Mouse (Mus musculus): ENCODE measurements around the gene Cebpe.
A peak's percentile ranks its signal among the peaks of the same experiment; 100 is the strongest.

The Cebpe gene

DNA sequence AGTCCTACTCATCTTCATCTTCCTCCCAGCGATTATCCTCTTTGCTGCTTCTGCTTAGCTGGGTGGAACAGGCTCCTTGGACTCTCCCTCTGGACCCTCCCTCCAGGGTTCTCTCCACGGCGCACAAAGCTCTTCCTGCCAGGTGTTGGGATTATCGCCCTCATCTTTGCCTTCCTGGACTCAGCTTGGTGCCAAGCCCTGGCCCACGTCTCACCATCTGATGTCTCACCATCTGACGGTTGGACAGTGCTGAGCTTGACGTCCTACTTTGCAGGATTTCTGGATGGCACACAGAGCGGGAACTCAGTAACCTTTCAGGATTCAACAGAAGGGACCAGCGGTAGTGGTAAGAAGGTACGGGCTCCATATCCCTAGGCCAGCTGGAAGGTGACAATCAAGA, 9.7 kb upstream of the Cebpe start:
- DNase-seq (ENCODE audit: low spot score): no peak

- DNase-seq (ENCODE audit: low spot score): no peak
Observed at GRCm38 (mm10) chr14:54720654-54721350, 8.8 kb upstream of the Cebpe start.

DNA sequence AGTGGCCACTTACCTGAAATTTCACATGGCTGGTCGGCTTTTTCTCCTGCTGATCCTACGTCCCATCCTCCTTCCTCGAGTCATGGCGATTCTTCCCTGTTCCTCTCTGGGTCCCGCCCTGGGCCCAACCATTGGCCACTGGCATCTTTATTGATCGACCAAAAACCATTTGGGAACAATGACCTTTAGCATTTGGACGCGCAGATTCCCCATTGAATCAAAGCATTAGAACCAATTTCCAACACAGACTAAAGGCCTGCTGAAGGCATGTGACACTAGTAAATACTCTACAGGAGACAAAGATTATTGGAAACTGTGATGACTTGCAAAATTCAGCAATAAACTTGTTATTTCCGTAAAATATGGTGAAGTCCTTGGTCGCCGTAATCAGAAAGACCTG, 8.1 kb upstream of the Cebpe start:
- DNase-seq (ENCODE audit: low spot score): no peak

DNA sequence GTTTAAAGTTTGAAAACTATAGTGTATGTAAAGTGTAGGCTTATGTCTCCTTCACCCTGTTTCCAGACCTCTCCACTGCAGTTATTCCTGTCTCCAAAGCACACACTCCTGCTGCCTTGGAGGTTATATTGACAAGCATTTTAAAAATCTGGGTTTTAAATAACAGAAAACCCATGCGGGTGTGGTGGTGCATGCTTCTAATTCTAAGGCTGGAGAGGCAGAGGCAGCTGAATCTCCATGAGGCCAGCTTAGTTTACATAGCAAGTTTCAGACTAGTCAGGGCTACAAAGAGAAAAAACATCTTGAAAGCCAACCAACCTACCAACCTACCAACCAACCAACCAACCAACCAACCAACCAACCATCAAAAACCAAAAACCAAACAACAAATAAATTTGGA, 3.4 kb upstream of the Cebpe start:
- no peak for DNase-seq (ENCODE audit: low spot score)

- no peak for DNase-seq (ENCODE audit: low spot score)
Observed at GRCm38 (mm10) chr14:54714617-54715081, 2.7 kb upstream of the Cebpe start.

DNA sequence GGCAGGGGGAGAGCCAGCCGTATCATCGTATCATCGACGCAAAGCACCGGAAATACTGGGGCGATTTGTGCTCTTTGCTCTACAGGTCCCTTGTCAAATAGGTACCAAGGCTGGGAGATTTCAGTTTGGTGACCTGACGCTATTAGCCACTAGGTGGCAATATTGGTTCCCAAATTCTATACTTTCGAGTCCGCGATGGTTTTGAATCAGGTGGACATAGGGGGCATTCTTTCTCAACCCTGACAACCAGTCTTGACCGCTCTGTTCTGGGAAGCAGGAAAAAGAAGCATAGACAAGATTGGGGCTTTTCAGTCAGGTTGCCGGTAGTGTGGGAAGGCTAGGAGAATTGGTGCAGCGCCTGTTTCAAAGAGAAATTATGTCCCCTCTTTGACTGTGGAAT, 2.1 kb upstream of the Cebpe start:
- peak; percentile 87 for DNase-seq (ENCODE audit: low spot score)

DNA sequence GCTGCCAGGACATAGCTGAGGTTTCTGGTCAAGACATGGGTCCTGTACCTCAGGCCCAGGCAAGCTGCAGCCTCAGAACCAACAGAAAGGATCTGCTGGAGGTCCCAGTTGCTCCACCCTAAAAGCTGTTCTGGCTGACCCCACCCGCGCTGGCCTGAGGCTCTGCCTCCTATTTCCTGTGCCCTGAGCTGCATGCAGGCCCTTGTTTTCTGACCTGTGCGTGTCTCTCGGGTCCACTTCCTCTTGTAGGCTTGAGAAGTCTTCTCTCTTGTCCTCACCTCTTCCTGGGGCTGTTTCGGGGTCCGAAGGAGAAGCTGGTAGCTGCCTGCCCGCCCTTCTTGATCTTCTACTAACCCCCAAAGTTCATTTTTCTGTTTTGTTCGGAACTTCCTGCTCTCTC, 887 bp upstream of the Cebpe start:
- no peak for DNase-seq (ENCODE audit: low spot score)

DNA sequence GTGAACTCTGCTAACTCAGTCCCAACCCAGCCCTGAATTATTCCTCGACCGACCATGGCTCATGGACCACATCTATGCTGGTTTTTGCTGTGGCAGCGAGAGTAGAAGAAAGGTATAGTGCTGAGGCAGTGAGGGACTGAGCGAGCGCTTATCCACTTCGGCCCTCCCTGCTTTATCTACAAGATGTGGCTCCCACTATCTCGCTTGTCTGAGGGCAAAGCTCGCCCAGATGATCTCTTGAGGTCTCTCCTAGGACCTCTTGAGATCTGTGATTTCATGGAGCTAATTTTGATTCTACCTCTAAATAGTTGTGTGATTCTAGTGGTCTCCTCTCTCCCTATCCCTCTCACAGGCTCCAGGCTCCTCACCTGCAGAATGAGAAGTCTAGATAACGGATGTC, 2.9 kb downstream of the Cebpe start:
- DNase-seq (ENCODE audit: low spot score): no peak

- peak; percentile 21 for DNase-seq (ENCODE audit: low spot score)
Observed at GRCm38 (mm10) chr14:54706589-54707320, 5.2 kb downstream of the Cebpe start.

GRCm38 (mm10) chr14:54705844-54706243, 6.1 kb downstream of the Cebpe start:
- peak; percentile 28 for DNase-seq (ENCODE audit: low spot score)

- DNase-seq (ENCODE audit: low spot score): no peak
Observed at GRCm38 (mm10) chr14:54703207-54703606, 8.8 kb downstream of the Cebpe start.

DNA sequence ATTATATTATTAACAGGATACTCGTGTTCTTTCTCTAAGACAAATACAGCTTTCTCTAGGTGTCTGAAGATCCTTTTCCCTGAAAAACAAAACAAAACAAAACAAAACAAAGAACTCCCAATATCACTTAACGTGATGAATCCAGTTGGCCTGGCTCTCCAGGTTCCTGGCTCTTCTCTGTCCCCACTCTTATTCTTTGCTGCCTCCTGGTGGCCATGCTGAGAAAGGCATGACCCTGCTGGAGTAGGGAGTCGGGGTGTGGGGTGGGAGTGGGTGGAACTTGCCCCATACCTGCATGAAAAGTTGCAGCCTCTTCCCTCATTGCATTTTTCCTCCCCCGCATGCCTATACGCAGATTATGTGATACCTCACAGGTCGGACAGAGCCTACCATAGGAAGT, 10.7 kb downstream of the Cebpe start:
- DNase-seq (ENCODE audit: low spot score): peak; percentile 82

DNA sequence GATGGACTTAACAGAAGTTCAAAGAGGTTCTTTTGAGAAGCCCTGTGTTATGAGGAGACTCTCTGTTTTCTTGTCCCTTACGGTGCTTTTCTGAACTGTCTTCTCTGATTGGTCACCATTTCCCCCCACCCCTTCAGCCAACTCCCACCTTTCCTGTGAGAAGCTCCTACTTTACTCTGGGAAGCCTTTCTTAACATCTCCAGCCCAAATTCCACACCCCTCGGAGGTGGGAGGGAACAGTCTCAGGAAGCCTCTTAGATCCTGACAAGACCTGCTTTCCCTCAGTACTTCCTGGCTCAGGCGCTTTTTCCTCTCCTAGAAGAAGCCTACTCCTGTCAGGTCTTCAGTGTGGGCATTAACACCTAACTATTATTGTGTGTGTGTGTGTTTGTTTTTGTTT, 12.4 kb downstream of the Cebpe start:
- DNase-seq (ENCODE audit: low spot score): no peak

GRCm38 (mm10) chr14:54698733-54699132, 13.2 kb downstream of the Cebpe start, which contains the start of gene Gm29776:
Gene Gm29776 (minus strand): TSS chr14:54698833.
- DNase-seq (ENCODE audit: low spot score): no peak

DNA sequence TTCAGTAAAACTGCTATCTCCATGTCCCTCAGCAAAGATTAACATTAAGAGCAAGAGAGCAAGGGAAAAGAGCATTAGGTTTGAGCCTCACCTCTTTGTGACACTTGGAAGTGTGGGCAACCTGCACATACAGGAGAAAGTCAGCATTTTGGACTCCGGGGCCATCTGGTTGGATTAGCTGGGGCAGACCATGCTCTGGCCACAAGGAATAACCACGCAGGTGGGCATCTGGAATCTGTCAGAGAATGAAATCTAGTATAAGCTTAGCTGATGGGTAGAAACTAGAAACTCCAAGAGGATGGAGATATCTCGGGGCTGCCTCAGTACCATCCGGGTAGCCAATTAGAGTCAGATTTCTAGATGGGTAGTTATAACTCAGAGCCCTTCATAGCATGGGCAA, 15.2 kb downstream of the Cebpe start:
- no peak for DNase-seq (ENCODE audit: low spot score)

DNA sequence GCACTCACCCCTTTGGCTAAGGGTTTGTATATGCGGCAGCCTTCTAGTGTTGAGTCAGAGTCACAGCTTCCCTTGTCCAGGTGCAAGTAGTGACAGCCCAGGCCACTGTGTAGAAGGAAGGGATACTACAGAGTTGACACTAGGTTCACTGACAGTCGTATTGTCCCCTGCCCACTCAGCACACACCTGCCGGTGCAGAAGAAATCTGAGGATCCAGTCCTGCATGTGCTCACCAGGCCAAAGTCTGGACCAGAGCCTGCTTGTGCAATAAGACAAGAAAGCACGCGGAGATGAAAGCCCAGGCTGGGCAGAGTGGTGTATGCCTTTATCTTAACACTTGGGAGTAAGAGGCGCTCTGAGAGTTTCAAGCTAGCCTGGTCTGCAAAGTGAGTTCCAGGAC, 16.9 kb downstream of the Cebpe start:
- no peak for DNase-seq (ENCODE audit: low spot score)

DNA sequence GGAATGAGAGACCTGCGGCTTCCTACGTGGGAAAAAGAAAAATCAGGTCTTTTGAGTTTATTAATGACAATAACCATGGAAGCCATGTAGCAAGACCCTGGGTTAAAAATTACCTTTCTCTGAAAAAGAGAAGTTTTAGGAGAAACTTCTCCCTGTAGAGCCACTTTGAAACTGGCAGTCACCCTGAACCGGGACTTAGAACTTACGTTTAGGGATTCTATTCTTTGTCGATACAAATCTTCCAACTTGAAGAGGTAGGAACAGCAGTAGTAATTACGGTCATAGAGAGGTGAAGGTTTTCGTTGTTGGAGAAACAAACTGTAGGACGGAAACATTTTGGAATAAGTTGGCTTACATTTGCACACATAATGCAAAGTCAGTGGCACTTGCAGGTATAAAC, 24.7 kb downstream of the Cebpe start:
- no peak for DNase-seq (ENCODE audit: low spot score)

DNA sequence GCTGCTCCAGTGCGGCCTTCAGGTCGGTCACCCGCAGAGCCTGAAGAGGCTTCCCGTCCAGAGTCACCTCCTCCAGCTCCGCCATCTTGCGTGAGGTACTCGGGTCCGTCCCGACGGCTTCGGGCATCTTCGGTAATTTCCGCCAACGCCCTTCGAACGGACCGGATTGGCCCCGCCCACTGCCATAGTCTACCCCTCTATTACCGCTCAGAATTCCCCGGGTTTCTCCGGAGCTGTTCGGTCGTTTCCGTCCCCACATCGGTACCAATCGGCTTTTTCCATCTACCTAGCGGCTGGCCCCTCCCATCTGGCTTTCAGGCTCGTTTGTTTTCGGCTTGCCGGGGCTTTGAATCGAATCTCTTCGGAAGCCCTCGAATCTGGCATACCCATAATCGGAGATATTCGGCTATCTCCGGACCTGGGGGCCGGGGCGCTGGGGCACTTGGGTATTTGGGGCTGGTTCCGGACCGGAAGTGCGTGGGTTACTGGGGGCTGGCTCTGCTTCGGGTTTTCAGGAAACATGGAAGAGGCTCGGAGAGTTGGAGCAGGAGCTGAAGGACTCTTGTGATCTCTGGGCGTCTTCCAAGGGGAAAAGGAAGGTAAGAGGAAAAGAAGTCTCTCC, 25.3 kb downstream of the Cebpe start, which contains the start of gene Acin1:
Gene Acin1 (minus strand): TSS at position 410 of the 622 bp plus-strand sequence.
- DNase-seq (ENCODE audit: low spot score): peak; percentile 99

DNA sequence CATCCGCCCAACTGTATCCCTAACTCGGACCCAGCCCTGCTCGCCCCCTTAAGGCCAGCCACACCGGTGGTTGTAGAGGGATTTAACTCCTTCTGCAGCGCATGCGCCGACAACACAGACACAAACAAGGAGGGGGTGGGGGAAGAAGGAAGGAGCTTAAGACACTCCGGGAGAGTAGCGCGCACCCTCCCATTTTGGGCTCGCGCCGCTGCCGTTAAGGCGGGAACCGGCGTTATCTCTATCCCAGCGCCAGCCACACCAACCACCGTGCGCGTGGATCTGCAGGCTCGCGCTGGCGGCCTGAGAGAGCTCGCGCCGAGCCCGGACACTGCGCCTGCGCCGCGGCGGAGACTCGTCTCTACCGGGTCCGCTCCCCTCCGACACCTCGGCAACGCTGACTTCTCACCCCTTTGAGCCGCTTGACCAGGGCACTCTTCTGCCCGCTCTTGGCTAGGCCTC, 25.9 kb downstream of the Cebpe start, which contains the start of gene 1700123O20Rik:
Gene 1700123O20Rik (plus strand): TSS at position 154 of the 459 bp plus-strand sequence.
- DNase-seq (ENCODE audit: low spot score): peak; percentile 91

- DNase-seq (ENCODE audit: low spot score): no peak
Observed at GRCm38 (mm10) chr14:54685471-54685870, 26.5 kb downstream of the Cebpe start.

GRCm38 (mm10) chr14:54682396-54682795, 29.6 kb downstream of the Cebpe start:
- no peak for DNase-seq (ENCODE audit: low spot score)

GRCm38 (mm10) chr14:54678657-54679304, 33.2 kb downstream of the Cebpe start:
- DNase-seq (ENCODE audit: low spot score): no peak
